Mouse (Mus musculus): ENCODE results near the gene Hsd17b2.

DNA sequence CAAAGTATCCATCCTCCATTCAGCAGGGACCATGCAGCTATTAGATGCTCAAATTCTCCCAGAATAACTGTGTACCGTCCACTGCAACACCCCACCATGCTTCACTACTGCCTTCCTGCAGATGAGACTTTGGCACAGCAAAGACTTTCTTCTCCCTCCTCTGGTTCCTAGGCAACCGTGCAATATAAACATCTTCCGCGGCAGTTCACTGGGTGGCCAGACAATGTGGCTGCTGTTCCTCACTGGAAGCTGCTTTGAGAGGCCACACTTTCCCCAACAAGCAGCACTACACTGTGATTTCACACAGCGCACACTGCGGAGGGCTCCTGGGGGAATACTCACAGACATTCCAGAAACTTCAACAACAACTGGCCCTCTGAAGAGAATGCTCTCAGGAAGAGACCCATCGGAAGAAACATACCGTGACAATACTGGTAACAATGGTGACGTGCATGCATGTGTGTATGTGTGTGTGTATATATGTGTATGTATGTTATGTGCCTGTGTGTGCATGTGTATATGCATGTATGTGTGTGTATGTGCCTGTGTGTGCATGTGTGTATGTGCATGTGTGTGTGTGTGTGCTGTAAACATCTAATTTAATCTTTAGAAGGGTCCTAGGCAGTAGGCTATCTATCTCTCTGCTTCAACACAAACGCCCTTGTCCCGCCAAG, 41.2 kb upstream of the Hsd17b2 start:
- TF ChIP-seq ZC3H11A (IDR thresholded peaks at IDR 0.05; ENCODE audit: borderline replicate concordance, low read depth, low read length) (no peak), CHD2 (IDR thresholded peaks at IDR 0.05; ENCODE audit: low read depth, low read length) (no peak), HCFC1 (IDR thresholded peaks at IDR 0.05; ENCODE audit: borderline replicate concordance, insufficient read depth, low read length) (no peak)

Data from ES-E14 (cell line).